Mouse (Mus musculus) CD4-positive, CD25-positive, alpha-beta regulatory T cell, adult 4 months (primary cell): ENCODE data around the gene Camkk1. TPM values are rescaled to one million over a fixed set of nuclear protein-coding genes. Genes with fewer than 3 reads are reported as not detected.

Experiments
- ATAC-seq: one replicate; pipeline ENCODE4 v1.8.0; 2017
- polyA plus RNA-seq, 2 experiments: library from polyadenylated mRNA; unstranded; fragments of 100-300 nt; shearing (Covaris generic); gene quantifications; one replicate each; pipeline ENCODE4 v1.2.1; 2017

Camkk1 gene
- 1 to 10 TPM; 2.3 to 5.8 TPM for polyA plus RNA-seq

GRCm38 (mm10) chr11:73018471-73019146 is at the start of gene Camkk1:
Gene Camkk1, plus strand, starts transcription at chr11:73019008.
- peak; percentile 91 for ATAC-seq

- no peak for ATAC-seq
Measured at GRCm38 (mm10) chr11:72974995-72975503, 43.8 kb upstream of the Camkk1 start.

- no peak for ATAC-seq
Measured at GRCm38 (mm10) chr11:72982516-72982915, 36.3 kb upstream of the Camkk1 start.

GRCm38 (mm10) chr11:72983283-72983682 is 35.5 kb upstream of the Camkk1 start:
- no peak for ATAC-seq

GRCm38 (mm10) chr11:72986745-72987144 is 32.1 kb upstream of the Camkk1 start:
- ATAC-seq: no peak

- no peak for ATAC-seq
Measured at GRCm38 (mm10) chr11:72987234-72987633, 31.6 kb upstream of the Camkk1 start.

GRCm38 (mm10) chr11:72987807-72988206 is 31.0 kb upstream of the Camkk1 start:
- no peak for ATAC-seq

- ATAC-seq: no peak
Measured at GRCm38 (mm10) chr11:72989044-72989443, 29.8 kb upstream of the Camkk1 start.

GRCm38 (mm10) chr11:72990688-72991087 is 28.1 kb upstream of the Camkk1 start:
- no peak for ATAC-seq

- no peak for ATAC-seq
Measured at GRCm38 (mm10) chr11:72991961-72992360, 26.8 kb upstream of the Camkk1 start.

- no peak for ATAC-seq
Measured at GRCm38 (mm10) chr11:72996346-72996745, 22.5 kb upstream of the Camkk1 start.

- ATAC-seq: no peak
Measured at GRCm38 (mm10) chr11:72996781-72997180, 22.0 kb upstream of the Camkk1 start.

- ATAC-seq: no peak
Measured at GRCm38 (mm10) chr11:72997529-72998326, 21.1 kb upstream of the Camkk1 start.

GRCm38 (mm10) chr11:72998771-72999170 is 20.0 kb upstream of the Camkk1 start, which contains the start of gene P2rx1:
Gene P2rx1, plus strand, starts transcription at chr11:72999103.
- no peak for ATAC-seq

GRCm38 (mm10) chr11:73001029-73001428 is 17.8 kb upstream of the Camkk1 start:
- peak; percentile 64 for ATAC-seq

GRCm38 (mm10) chr11:73006377-73006776 is 12.4 kb upstream of the Camkk1 start:
- peak; percentile 79 for ATAC-seq

- no peak for ATAC-seq
Measured at GRCm38 (mm10) chr11:73007113-73007512, 11.7 kb upstream of the Camkk1 start.

GRCm38 (mm10) chr11:73007698-73008481 is 10.9 kb upstream of the Camkk1 start:
- ATAC-seq: peak; percentile 53

GRCm38 (mm10) chr11:73008826-73009225 is 10.0 kb upstream of the Camkk1 start:
- no peak for ATAC-seq

- no peak for ATAC-seq
Measured at GRCm38 (mm10) chr11:73009531-73010274, 9.1 kb upstream of the Camkk1 start.

- ATAC-seq: no peak
Measured at GRCm38 (mm10) chr11:73013981-73014380, 4.8 kb upstream of the Camkk1 start.

- no peak for ATAC-seq
Measured at GRCm38 (mm10) chr11:73014831-73015344, 3.9 kb upstream of the Camkk1 start.
